Mouse (Mus musculus) spleen, adult 12 weeks (tissue): ENCODE results near the gene Zbtb43.

Source experiments
- DNase-seq: peaks from one replicate; pipeline ENCODE4 v3.0.0; 2022; ENCODE audit warnings: low spot score

Gene Zbtb43

GRCm38 (mm10) chr2:33430081-33430770 is 38.1 kb downstream of the Zbtb43 start:
- DNase-seq: no peak

GRCm38 (mm10) chr2:33429339-33429738 is 39.0 kb downstream of the Zbtb43 start:
- no peak for DNase-seq

- DNase-seq: no peak
Observed at GRCm38 (mm10) chr2:33426640-33427398, 41.5 kb downstream of the Zbtb43 start.

GRCm38 (mm10) chr2:33417454-33417853 is 50.9 kb downstream of the Zbtb43 start:
- no peak for DNase-seq

- no peak for DNase-seq
Observed at GRCm38 (mm10) chr2:33414019-33414418, 54.3 kb downstream of the Zbtb43 start.

- DNase-seq: no peak
Observed at GRCm38 (mm10) chr2:33412111-33412510, 56.2 kb downstream of the Zbtb43 start.

GRCm38 (mm10) chr2:33403511-33404003 is 64.8 kb downstream of the Zbtb43 start:
- no peak for DNase-seq

- no peak for DNase-seq
Observed at GRCm38 (mm10) chr2:33402638-33403037, 65.7 kb downstream of the Zbtb43 start.

GRCm38 (mm10) chr2:33402236-33402635 is 66.1 kb downstream of the Zbtb43 start:
- DNase-seq: no peak

- DNase-seq: no peak
Observed at GRCm38 (mm10) chr2:33401217-33401616, 67.1 kb downstream of the Zbtb43 start.

GRCm38 (mm10) chr2:33400541-33400940 is 67.8 kb downstream of the Zbtb43 start:
- no peak for DNase-seq
